Mouse (Mus musculus) stomach, postnatal 0 days (tissue): ENCODE measurements around the gene Hnrnph3.

Experiments
- CTCF ChIP-seq: IDR thresholded peaks from 2 replicates; pipeline ENCODE4 v1.5.1; 2016; ENCODE audit warnings: antibody characterized with exemption, low read depth, mild to moderate bottlenecking, moderate library complexity
- EP300 ChIP-seq: optimal IDR thresholded peaks from 2 replicates; pipeline ENCODE3; 2016; ENCODE audit warnings: antibody characterized with exemption

GRCm38 (mm10) chr10:62979667-62980038, 44.4 kb downstream of the Hnrnph3 start:
- TF ChIP-seq CTCF = no peak
- no peak for TF ChIP-seq EP300
